In the genomic region with DNA sequence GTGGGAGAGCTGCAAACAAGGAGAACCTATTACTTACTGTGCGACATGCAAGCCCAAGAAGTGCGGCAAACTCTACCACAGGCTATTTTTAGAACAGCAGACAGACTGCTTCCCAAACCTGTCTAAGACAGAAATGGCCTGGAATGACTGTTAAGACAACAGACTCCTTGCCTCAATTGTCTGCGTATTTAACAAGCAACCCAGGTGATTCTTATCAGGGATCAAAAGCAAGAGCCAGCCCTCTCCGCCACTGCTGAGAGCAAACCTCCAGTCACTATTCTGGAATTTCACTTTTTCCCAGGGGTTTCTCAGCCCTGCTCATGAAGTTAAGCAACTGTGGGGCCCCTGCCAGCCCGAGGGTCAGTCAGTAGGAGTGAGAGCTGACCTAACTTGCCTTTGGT, we compare ENCODE assay signal across 10 mouse cellular contexts. TPM values are rescaled to one million over a fixed set of nuclear protein-coding genes. Genes with fewer than 3 reads are reported as not detected.
A peak's percentile ranks its signal among the peaks of the same experiment; 100 is the strongest.
DNase-seq lines count a peak whose midpoint lies in the region; ATAC-seq and TF ChIP-seq lines count a peak whose summit lies in the region.
"Had no signal": no experiment of that assay in that cellular context is flagged by ENCODE, and none has a peak within 500 bp of the region (broad histone marks: within the 10 kb centered on the region; RNA-seq: fewer than 3 reads in every experiment).

No protein-coding gene starts in this region.

- peaks cover 72% of the 10 kb centered on the region for H3K36me3 ChIP-seq in erythroblast, embryonic 14.5 days (ENCODE audit: control insufficient read depth)
- no peaks in the 10 kb centered on the region for H3K36me3 ChIP-seq in intestine, embryonic 15.5 days
- H3K36me3 ChIP-seq: midbrain, embryonic 10.5 days had no signal

- no peak for TF ChIP-seq POLR2A in lung, adult 2 months (IDR thresholded peaks at IDR 0.05; ENCODE audit: borderline replicate concordance, extremely low read depth, low read depth, low read length)

- H3K4me1 ChIP-seq in erythroblast, embryonic 14.5 days (ENCODE audit: control insufficient read depth): peaks cover 98% of the 10 kb centered on the region
- peaks cover 52% of the 10 kb centered on the region for H3K4me1 ChIP-seq in lung, adult 2 months (ENCODE audit: control insufficient read depth, insufficient read depth, low read length)
- H3K4me1 ChIP-seq in intestine, embryonic 15.5 days (replicated peaks): peaks cover 96% of the 10 kb centered on the region

- WGBS in lung, adult 2 months: 28% methylated on average over 5 of the region's 5 CpGs
- 19% methylated on average over 5 of the region's 5 CpGs for WGBS in intestine, embryonic 15.5 days

- ATAC-seq in erythroblast, adult 5-6 weeks (replicated peaks; ENCODE audit: low FRiP score, poor library complexity, severe bottlenecking): no peak
- no peak for ATAC-seq in intestine, embryonic 15.5 days

- no peak for TF ChIP-seq CTCF in lung, adult 2 months (IDR thresholded peaks at IDR 0.05; ENCODE audit: insufficient read depth, low read length)
- no peak for TF ChIP-seq CTCF in layer of hippocampus, adult 2 months (conservative IDR thresholded peaks at IDR 0.05)

- peak overlapping the region; percentile 23; the same call in 1 of the 2 replicates for H3K4me2 ChIP-seq in intestine, embryonic 15.5 days (replicated peaks)

- no peaks in the 10 kb centered on the region for H3K9me3 ChIP-seq in erythroblast, embryonic 14.5 days (ENCODE audit: control insufficient read depth, low read length)
- no peaks in the 10 kb centered on the region for H3K9me3 ChIP-seq in intestine, embryonic 15.5 days
- H3K9me3 ChIP-seq: midbrain, embryonic 10.5 days had no signal

- DNase-seq in lung, adult 18-20 months: peak; percentile 46 to 63
- DNase-seq in lung, adult 2 months: no peak
- DNase-seq in lung, postnatal 4 days: peak; percentile 42 to 65
- no peak for DNase-seq in Muller cell, postnatal 12 days (ENCODE audit: inconsistent ontology term)
- DNase-seq in layer of hippocampus, adult 2 months (ENCODE audit: low spot score in 2 of 2): no peak
- DNase-seq: right cerebral cortex, postnatal 14 days had no signal

- H3K27ac ChIP-seq in intestine, embryonic 15.5 days: peak overlapping the region; percentile 55
- H3K27ac ChIP-seq in layer of hippocampus, adult 2 months: no peak overlapping the region
- H3K27ac ChIP-seq: midbrain, embryonic 10.5 days had no signal

- peak overlapping the region; percentile 21 for H3K4me3 ChIP-seq in erythroblast, embryonic 14.5 days (replicated peaks)
- H3K4me3 ChIP-seq in lung, adult 2 months (replicated peaks; ENCODE audit: extremely low read depth, low read depth, low read length): no peak overlapping the region
- no peak overlapping the region for H3K4me3 ChIP-seq in intestine, embryonic 15.5 days (replicated peaks)
- no peak overlapping the region for H3K4me3 ChIP-seq in layer of hippocampus, adult 2 months
- H3K4me3 ChIP-seq: midbrain, embryonic 10.5 days had no signal

- no peak overlapping the region for H3K9ac ChIP-seq in intestine, embryonic 15.5 days

- H3K27me3 ChIP-seq in erythroblast, embryonic 14.5 days (ENCODE audit: control insufficient read depth): no peaks in the 10 kb centered on the region
- no peaks in the 10 kb centered on the region for H3K27me3 ChIP-seq in intestine, embryonic 15.5 days (replicated peaks)

RNA-seq across cellular contexts. Expression of a gene that starts 39.6 kb away (rescaled TPM):
- polyA plus RNA-seq in erythroblast, embryonic 14.5 days (2012): 12.8 and 15.2 TPM in 2 replicates
- total RNA-seq in erythroblast, adult 5-6 weeks (2015; ENCODE audit: low replicate concordance): not detected in 2 replicates
- 0.68 and 0.84 TPM in 2 replicates for total RNA-seq in erythroblast, adult 5-6 weeks (2017; ENCODE audit: low replicate concordance)
- 36.2 and 37.7 TPM in 2 replicates for polyA plus RNA-seq in lung, adult 2 months (2012; rRNA removed)
- 4.0 and 4.8 TPM in 2 replicates for polyA plus RNA-seq in intestine, embryonic 15.5 days (2015; fragmentation: Nextera tagmentation; extraction: Ambion mirVana)
- total RNA-seq in layer of hippocampus, adult 2 months (2021): 10 to 100 TPM; 14.1 to 18.8 TPM

Comparison
In these comparisons a context has a peak if more than half of its experiments do, and no peak if none do; other contexts are left out.
1. DNase-seq: peak in lung, adult 18-20 months (2 of 2) and lung, postnatal 4 days (2 of 2); none in lung, adult 2 months (single experiment), Muller cell, postnatal 12 days (single experiment) and layer of hippocampus, adult 2 months (0 of 2).